Mouse (Mus musculus): ENCODE measurements at regions not wholly inside any gene's neighbourhood (a gene's known extent, or its start where the extent isn't known, plus 50 kb on each side); places are given as distances from the start of the nearest gene placed in this dataset.

- TF ChIP-seq CTCF (conservative IDR thresholded peaks at IDR 0.05; ENCODE audit: insufficient read depth, insufficient read length, low read depth, low read length): no peak
- TF ChIP-seq POLR2A (IDR thresholded peaks at IDR 0.05; ENCODE audit: low read depth, low read length): no peak
Observed at GRCm38 (mm10) chr3:52530406-52530970, 262.4 kb downstream of the Foxo1 start.

All from kidney, adult 2 months (tissue).